Mouse (Mus musculus): ENCODE data around the gene Avpr1b.

DNA sequence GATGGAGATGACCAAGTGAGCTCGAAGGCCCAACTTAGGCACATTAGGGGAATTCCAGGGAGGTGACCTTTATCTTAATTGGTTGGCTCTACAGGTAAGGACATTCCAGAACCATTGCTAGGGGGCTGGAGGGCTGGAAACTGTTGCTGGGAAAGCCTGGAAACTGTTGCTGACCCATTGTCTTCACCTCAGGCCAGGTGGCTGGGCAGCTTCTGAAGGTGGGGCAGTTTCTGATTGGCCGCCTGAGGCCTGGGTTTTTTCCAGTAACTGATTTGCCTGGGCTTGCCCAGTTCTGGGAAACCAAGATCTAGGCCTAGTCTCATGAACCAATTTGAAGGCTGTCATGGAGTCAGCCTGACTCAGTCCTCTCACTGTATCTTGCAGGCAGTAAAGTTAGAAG is 37.0 kb upstream of the Avpr1b start:
- no peak for TF ChIP-seq CHD2 (IDR thresholded peaks at IDR 0.05; ENCODE audit: low read depth, low read length)
- no peak for TF ChIP-seq HCFC1 (IDR thresholded peaks at IDR 0.05; ENCODE audit: borderline replicate concordance, insufficient read depth, low read length)
- TF ChIP-seq MAFK (IDR thresholded peaks at IDR 0.05; ENCODE audit: insufficient read depth, low read depth, low read length): no peak
- TF ChIP-seq ZNF384 (IDR thresholded peaks at IDR 0.05; ENCODE audit: low read depth, low read length): no peak

Data from ES-E14 (cell line).